Mouse (Mus musculus) forebrain, postnatal 0 days (tissue): ENCODE results near the gene Ppme1. TPM values are rescaled to one million over a fixed set of nuclear protein-coding genes. Genes with fewer than 3 reads are reported as not detected.

Experiments
- ATAC-seq: fragments of 200-750 bp; cut with Nextera tagmentation; 2 replicates; pipeline ENCODE4 v1.8.0; 2017; ENCODE audit warnings: mild to moderate bottlenecking, moderate library complexity
- DNase-seq: peaks from one replicate; pipeline ENCODE4 v3.0.0-alpha.2; 2015
- H3K27ac ChIP-seq: fragments of 300-500 bp; sonication (generic); 2 replicates; pipeline ENCODE4 v1.5.1; 2014; ENCODE audit warnings: low read depth, mild to moderate bottlenecking, antibody characterized with exemption, low read length, moderate library complexity, mixed read lengths
- H3K27me3 ChIP-seq: fragments of 300-500 bp; sonication (generic); 2 replicates; pipeline ENCODE4 v1.6.1; 2014; ENCODE audit warnings: mild to moderate bottlenecking, low read length, mixed read lengths; ENCODE audit not compliant: insufficient read depth
- H3K36me3 ChIP-seq: fragments of 300-500 bp; sonication (generic); 2 replicates; pipeline ENCODE4 v1.6.1; 2014; ENCODE audit warnings: mild to moderate bottlenecking, moderate library complexity; ENCODE audit not compliant: insufficient read depth
- H3K4me1 ChIP-seq: fragments of 300-500 bp; sonication (generic); 2 replicates; pipeline ENCODE4 v1.6.1; 2014; ENCODE audit warnings: antibody characterized with exemption; ENCODE audit not compliant: insufficient read depth
- H3K4me2 ChIP-seq: fragments of 300-500 bp; sonication (generic); 2 replicates; pipeline ENCODE4 v1.6.1; 2014; ENCODE audit warnings: low read depth, mild to moderate bottlenecking, moderate library complexity
- H3K4me3 ChIP-seq: fragments of 300-500 bp; sonication (generic); 2 replicates; pipeline ENCODE4 v1.5.1; 2014; ENCODE audit warnings: low read depth, low read length, mixed read lengths
- H3K9ac ChIP-seq: fragments of 300-500 bp; sonication (generic); 2 replicates; pipeline ENCODE4 v1.6.1; 2014; ENCODE audit warnings: mild to moderate bottlenecking
- H3K9me3 ChIP-seq: fragments of 300-500 bp; sonication (generic); 2 replicates; pipeline ENCODE4 v1.6.1; 2016; ENCODE audit warnings: low read length
- CTCF ChIP-seq: sonication (generic); IDR thresholded peaks from 2 replicates; pipeline ENCODE4 v1.5.1; 2016; ENCODE audit warnings: antibody characterized with exemption, control low read depth, low read depth
- WGBS: fragments of 180-500 bp; shearing (Covaris S2); extraction: QIAGEN DNeasy Blood & Tissue Kit; methylation state at CpG from one replicate; pipeline ENCODE4 v1.1.7; 2014; 5-methylcytosine and 5-hydroxymethylcytosine counted together
- polyA plus RNA-seq: library from polyadenylated mRNA; unstranded; fragments of >200 nt; fragmentation: Nextera tagmentation; extraction: Ambion mirVana; gene quantifications from 2 replicates; pipeline ENCODE4 v1.2.1, GENCODE M21; 2015
- total RNA-seq: library from RNA; depleted of rRNA; stranded (reverse); fragments of >200 nt; gene quantifications from 2 replicates; pipeline ENCODE4 v1.2.3, GENCODE M21; 2014

Gene Ppme1
- total and polyA plus RNA-seq, 2 experiments from 2014 or later, result 114 to 142 TPM

GRCm38 (mm10) chr7:100309679-100310078 is 62.4 kb downstream of the Ppme1 start:
- no peak for TF ChIP-seq CTCF

GRCm38 (mm10) chr7:100309216-100309615 is 62.9 kb downstream of the Ppme1 start:
- H3K9ac ChIP-seq, result no peak overlapping the region
- 26% methylated on average over 1 of the region's 1 CpGs for WGBS
- ATAC-seq (peak; percentile 50), DNase-seq (peak; percentile 65)
- peak overlapping the region; percentile 77 for H3K27ac ChIP-seq
- H3K36me3 ChIP-seq, result no peaks in the 10 kb centered on the region
- no peak overlapping the region for H3K4me3 ChIP-seq
- H3K4me1 ChIP-seq, result peaks cover 25% of the 10 kb centered on the region
- no peaks in the 10 kb centered on the region for H3K27me3 ChIP-seq
- H3K9me3 ChIP-seq, result no peaks in the 10 kb centered on the region
- H3K4me2 ChIP-seq, result no peak overlapping the region
- TF ChIP-seq CTCF, result no peak

More at GRCm38 (mm10) chr7:100309679-100310078, 62.4 kb downstream of the Ppme1 start:
- Histone ChIP-seq H3K4me2 (no peak overlapping the region), H3K36me3 (no peaks in the 10 kb centered on the region), H3K9ac (peak overlapping the region; percentile 31; the same call in 1 of the 2 replicates), H3K4me3 (no peak overlapping the region), H3K4me1 (peaks cover 25% of the 10 kb centered on the region), H3K27ac (peak overlapping the region; percentile 77), H3K27me3 (no peaks in the 10 kb centered on the region), H3K9me3 (no peaks in the 10 kb centered on the region)
- DNase-seq (peak; percentile 47), ATAC-seq (peak; percentile 38; the same call in 1 of the 2 replicates)
- 17% methylated on average over 6 of the region's 6 CpGs for WGBS

DNA sequence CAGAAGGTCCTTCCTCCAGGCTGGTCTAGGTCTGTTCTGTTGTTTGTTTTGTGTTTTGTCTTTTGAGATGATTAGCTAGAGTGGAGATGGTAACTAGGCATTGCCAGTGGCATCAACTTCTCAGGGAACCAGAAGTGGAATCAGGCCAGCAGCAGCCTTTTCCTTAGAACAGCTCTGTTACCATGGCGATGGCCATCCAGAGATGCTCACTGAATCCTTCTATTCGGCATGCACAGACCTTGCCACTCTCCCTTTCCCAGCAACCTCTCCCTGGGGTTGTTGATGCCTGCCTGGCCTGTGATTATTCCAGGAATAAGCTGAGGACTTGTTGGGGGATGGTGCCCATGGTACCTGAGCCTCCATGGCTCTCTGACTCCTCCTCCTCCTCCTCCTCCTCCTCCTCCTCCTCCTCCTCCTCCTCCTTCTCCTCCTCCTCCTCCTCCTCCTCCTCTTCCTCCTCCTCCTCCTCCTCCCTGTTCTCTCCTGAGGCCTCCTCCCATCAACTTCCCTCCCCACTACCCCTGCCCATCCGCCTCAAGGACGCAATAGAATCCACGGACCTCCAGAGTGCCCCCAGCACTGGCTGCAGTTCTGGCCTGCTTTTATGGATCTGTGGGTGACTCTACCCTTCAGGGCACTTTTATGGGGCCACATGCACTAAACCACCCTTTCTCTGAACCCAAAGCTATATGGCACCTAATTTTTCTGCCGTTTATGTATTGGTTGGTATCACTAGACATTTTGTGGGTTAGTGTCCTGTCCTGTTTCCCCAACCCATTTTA is 64.0 kb downstream of the Ppme1 start:
- TF ChIP-seq CTCF, result no peak
- Histone ChIP-seq H3K9me3 (no peaks in the 10 kb centered on the region), H3K4me2 (no peak overlapping the region), H3K27ac (peak overlapping the region; percentile 73), H3K36me3 (no peaks in the 10 kb centered on the region), H3K27me3 (no peaks in the 10 kb centered on the region), H3K4me3 (no peak overlapping the region), H3K9ac (no peak overlapping the region), H3K4me1 (peaks cover 25% of the 10 kb centered on the region)
- 63% methylated on average over 6 of the region's 6 CpGs for WGBS
- DNase-seq (peak; percentile 89), ATAC-seq (peak; percentile 87)

DNA sequence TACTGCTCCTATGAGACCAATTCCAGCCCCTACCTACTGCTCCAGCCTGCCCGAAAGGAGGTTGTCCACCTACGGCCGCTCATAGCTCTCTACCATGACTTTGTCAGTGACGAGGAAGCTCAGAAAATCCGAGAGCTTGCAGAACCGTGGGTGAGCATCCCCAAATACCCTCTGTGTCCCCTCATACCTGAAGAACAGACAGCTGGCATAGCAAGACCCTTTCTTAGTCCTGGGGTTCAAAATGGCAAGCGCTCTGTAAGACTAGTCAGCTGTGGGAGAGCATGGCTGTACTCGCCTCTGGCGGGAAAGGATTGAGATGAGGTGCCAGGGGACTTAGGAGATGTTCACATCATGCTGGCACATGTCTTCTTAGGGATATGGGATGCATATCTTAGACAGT is 66.2 kb downstream of the Ppme1 start:
- no peaks in the 10 kb centered on the region for H3K9me3 ChIP-seq
- 92% methylated on average over 9 of the region's 9 CpGs for WGBS
- no peaks in the 10 kb centered on the region for H3K36me3 ChIP-seq
- DNase-seq (no peak), ATAC-seq (no peak)
- H3K9ac ChIP-seq, result no peak overlapping the region
- H3K4me3 ChIP-seq, result no peak overlapping the region
- no peak overlapping the region for H3K4me2 ChIP-seq
- H3K27me3 ChIP-seq, result no peaks in the 10 kb centered on the region
- TF ChIP-seq CTCF, result no peak
- H3K4me1 ChIP-seq, result peaks cover 25% of the 10 kb centered on the region
- no peak overlapping the region for H3K27ac ChIP-seq

- Histone ChIP-seq H3K4me1 (peaks cover 3% of the 10 kb centered on the region), H3K27ac (peak overlapping the region; percentile 36; the same call in 1 of the 2 replicates), H3K9me3 (no peaks in the 10 kb centered on the region), H3K36me3 (no peaks in the 10 kb centered on the region), H3K9ac (no peak overlapping the region), H3K4me3 (no peak overlapping the region), H3K27me3 (no peaks in the 10 kb centered on the region), H3K4me2 (no peak overlapping the region)
- ATAC-seq (peak; percentile 85), DNase-seq (peak; percentile 77)
- WGBS, result 28% methylated on average over 4 of the region's 4 CpGs
- no peak for TF ChIP-seq CTCF
Observed at GRCm38 (mm10) chr7:100302316-100302715, 69.8 kb downstream of the Ppme1 start.

DNA sequence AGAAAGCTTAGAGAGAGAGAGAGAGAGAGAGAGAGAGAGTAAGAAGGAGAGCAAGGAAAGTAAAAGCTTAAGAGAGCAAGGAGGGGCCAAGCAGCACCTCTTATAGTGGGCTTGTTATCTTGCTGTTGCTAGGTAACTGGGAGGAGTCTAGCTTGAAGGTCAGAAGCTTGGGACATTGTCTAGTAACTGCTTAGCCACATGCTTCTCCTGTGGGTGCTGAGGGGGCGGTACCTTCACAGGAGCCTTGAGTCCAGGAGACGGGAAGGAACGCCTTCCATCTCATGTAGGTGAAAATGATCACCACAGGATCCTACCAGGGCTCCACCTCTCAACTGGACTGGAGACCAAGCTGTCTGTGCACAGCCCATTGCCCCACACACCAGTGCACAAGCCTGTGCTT is 70.7 kb downstream of the Ppme1 start:
- no peak overlapping the region for H3K4me3 ChIP-seq
- H3K27me3 ChIP-seq, result no peaks in the 10 kb centered on the region
- no peak for ATAC-seq
- H3K36me3 ChIP-seq, result no peaks in the 10 kb centered on the region
- no peak overlapping the region for H3K27ac ChIP-seq
- no peak overlapping the region for H3K9ac ChIP-seq
- H3K4me1 ChIP-seq, result no peaks in the 10 kb centered on the region
- TF ChIP-seq CTCF, result no peak
- no peak overlapping the region for H3K4me2 ChIP-seq
- no peaks in the 10 kb centered on the region for H3K9me3 ChIP-seq
- DNase-seq, result no peak
- 76% methylated on average over 3 of the region's 3 CpGs for WGBS

DNA sequence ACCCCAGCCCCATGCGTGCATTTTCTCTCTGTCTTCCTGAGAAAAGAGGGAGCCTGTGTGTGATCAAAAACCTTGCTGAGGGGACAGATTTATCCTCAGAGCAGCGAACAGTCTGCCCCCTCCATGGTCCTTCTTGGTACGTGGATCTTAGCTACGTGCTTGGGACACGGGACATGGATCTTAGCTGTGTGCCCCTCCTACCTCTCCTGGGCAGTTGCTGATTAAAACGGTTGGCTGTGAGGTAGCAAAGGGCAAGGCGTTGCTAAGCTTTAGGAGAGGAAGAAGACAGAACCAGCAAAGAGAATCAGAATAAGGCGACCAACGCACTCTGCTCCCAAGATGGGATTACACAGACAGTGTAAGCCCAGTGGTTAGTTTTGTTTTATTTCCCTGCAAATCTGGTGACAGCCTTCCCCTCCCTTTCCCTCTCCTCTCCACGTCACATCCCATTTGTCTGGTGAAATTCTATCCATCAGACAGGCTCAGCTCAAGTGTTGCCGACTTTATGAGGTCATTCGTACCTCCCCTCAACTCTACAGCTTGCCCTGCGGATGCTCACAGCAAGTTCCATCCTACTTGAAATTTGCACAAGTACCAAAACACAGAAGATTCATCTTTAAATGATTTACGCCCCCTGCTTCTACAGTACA is 73.1 kb downstream of the Ppme1 start:
- H3K4me1 ChIP-seq, result no peaks in the 10 kb centered on the region
- H3K36me3 ChIP-seq, result no peaks in the 10 kb centered on the region
- no peak overlapping the region for H3K4me2 ChIP-seq
- WGBS, result 73% methylated on average over 14 of the region's 14 CpGs
- ATAC-seq (no peak), DNase-seq (no peak)
- no peak for TF ChIP-seq CTCF
- no peak overlapping the region for H3K27ac ChIP-seq
- no peaks in the 10 kb centered on the region for H3K9me3 ChIP-seq
- no peaks in the 10 kb centered on the region for H3K27me3 ChIP-seq
- no peak overlapping the region for H3K9ac ChIP-seq
- H3K4me3 ChIP-seq, result no peak overlapping the region
